Mouse (Mus musculus) lung, adult 2 months (tissue): ENCODE results near the gene Mast4.

Source experiments
- CTCF ChIP-seq: fragments of 200-500 bp; IDR thresholded peaks from 2 replicates; pipeline ENCODE4 v1.5.1; 2011; ENCODE audit warnings: mild to moderate bottlenecking, low read length, control low read depth; ENCODE audit not compliant: insufficient read depth
- POLR2A ChIP-seq: fragments of 200-500 bp; IDR thresholded peaks from 2 replicates; pipeline ENCODE4 v1.6.1; 2011; ENCODE audit warnings: low read depth, mild to moderate bottlenecking, control low read depth, low read length, borderline replicate concordance; ENCODE audit errors: extremely low read depth

GRCm38 (mm10) chr13:102918616-102919015 lies 415.7 kb downstream of the Mast4 start:
- TF ChIP-seq POLR2A = no peak
- TF ChIP-seq CTCF = no peak
